Mouse (Mus musculus): ENCODE measurements around the gene Rassf7. TPM values are rescaled to one million over a fixed set of nuclear protein-coding genes. Genes with fewer than 3 reads are reported as not detected.
A peak's percentile ranks its signal among the peaks of the same experiment; 100 is the strongest.

Rassf7 gene
- 52.0 and 52.9 TPM in 2 replicates for polyA plus RNA-seq (2014; fragmentation: Nextera tagmentation; extraction: Ambion mirVana)

DNA sequence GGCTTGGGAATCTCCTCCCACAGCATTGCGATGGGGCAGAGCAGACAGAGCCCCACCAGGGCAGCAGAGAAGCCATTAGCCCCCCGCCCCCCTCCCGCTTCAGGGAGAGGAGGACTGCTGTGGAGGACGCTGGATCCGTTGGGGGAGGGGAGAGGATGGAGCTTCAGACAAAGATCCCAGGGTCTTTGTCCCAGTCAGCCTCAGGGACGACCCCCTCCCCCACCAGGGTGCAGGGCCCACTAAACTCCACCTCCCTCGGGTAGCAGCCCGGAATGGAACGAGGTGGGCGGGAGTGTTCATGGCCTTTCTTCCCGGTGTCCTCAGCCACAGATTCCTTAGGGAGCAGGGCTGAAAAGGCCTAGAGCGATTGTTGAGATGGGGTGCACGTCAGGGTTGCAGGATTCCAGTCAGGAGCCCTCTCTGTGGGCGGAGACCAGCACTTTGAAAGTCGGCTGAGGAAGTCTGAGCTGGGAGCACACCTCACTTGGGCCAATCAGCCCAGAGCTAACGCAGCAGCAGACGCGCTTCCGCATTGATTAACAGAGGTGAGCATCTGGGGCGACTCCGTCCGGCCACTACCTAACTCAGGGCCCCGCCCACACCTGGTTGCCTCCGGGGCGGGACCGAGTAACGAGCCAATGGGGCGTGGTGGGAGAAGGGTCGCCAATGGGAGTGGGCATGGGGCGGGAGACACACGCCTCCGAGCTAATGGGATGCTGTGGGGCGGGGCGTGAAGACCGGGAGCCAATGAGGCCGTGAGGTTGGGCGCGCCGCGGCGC is at the start of gene Rassf7:
Rassf7 (plus strand) TSS at position 760 of the 779 bp plus-strand sequence.
- Histone ChIP-seq H3K4me2 (replicated peaks; ENCODE audit: low read depth, low read length) (peak within 1 kb of the TSS; percentile 73), H3K9me3 (ENCODE audit: control insufficient read depth, low read length) (no peaks in the 10 kb centered on the region), H3K4me1 (ENCODE audit: control insufficient read depth, insufficient read depth, low read length) (peaks cover 23% of the 10 kb centered on the region), H3K36me3 (ENCODE audit: control insufficient read depth, insufficient read depth, low read length) (peaks cover 12% of the 10 kb centered on the region; the same call in 1 of the 2 replicates), H3K4me3 (ENCODE audit: low read length) (peak within 1 kb of the TSS; percentile 63), H3K9ac (ENCODE audit: low read depth, low read length) (peak within 1 kb of the TSS; percentile 67), H3K27me3 (ENCODE audit: control insufficient read depth, insufficient read depth, low read length) (no peaks in the 10 kb centered on the region), H3K27ac (ENCODE audit: low read depth, low read length) (peak within 1 kb of the TSS; percentile 98)
- 1% methylated on average over 41 of the region's 41 CpGs for WGBS
- peak; percentile 95 for ATAC-seq (ENCODE audit: low FRiP score, low TSS enrichment)

DNA sequence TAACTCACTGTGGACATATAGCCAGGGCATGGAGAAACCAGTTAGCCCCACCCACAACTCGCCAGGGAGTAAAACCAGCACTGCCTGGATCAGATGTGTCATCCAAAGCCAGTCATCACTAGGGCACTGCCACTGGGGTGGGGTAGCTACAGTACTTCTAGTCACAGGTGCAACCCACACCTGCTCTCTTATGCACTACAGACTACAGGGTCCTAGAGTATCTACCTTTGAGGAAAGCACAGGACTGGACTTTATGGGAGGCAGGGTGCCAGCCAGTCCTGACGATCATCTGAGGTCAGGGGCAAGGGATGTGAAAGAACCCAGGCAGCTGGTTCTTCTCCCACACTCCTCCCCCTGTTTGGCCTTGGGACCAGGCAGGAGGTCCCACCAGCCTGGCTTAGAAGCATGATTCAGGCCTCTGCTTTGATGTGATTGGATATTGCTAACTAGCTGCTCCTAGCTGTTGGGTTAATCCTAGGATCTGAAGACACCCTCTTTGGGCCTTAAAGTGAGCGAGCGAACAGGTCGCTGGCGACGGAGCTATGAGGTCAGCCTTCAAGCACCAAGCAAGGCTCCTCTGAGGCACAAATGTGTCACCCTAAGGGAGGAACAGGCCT is 47.7 kb upstream of the Rassf7 start:
- H3K36me3 ChIP-seq (ENCODE audit: control insufficient read depth, insufficient read depth, low read length), result peaks cover 20% of the 10 kb centered on the region
- H3K9ac ChIP-seq (ENCODE audit: low read depth, low read length), result peak overlapping the region; percentile 68
- H3K27me3 ChIP-seq (ENCODE audit: control insufficient read depth, insufficient read depth, low read length), result no peaks in the 10 kb centered on the region
- H3K4me1 ChIP-seq (ENCODE audit: control insufficient read depth, insufficient read depth, low read length), result peaks cover 13% of the 10 kb centered on the region
- H3K4me3 ChIP-seq (ENCODE audit: low read length), result peak overlapping the region; percentile 58
- H3K4me2 ChIP-seq (replicated peaks; ENCODE audit: low read depth, low read length), result peak overlapping the region; percentile 67
- peak overlapping the region; percentile 65 for H3K27ac ChIP-seq (ENCODE audit: low read depth, low read length)
- 11% methylated on average over 7 of the region's 7 CpGs for WGBS
- no peaks in the 10 kb centered on the region for H3K9me3 ChIP-seq (ENCODE audit: control insufficient read depth, low read length)
- ATAC-seq (ENCODE audit: low FRiP score, low TSS enrichment), result 0 out of 2 replicates have a peak, but pooled peaks have one; percentile 5

GRCm38 (mm10) chr7:141168518-141168953 is 47.1 kb upstream of the Rassf7 start:
- H3K27ac ChIP-seq (ENCODE audit: low read depth, low read length), result peak overlapping the region; percentile 65
- peaks cover 15% of the 10 kb centered on the region for H3K36me3 ChIP-seq (ENCODE audit: control insufficient read depth, insufficient read depth, low read length)
- H3K9ac ChIP-seq (ENCODE audit: low read depth, low read length), result peak overlapping the region; percentile 68
- ATAC-seq (ENCODE audit: low FRiP score, low TSS enrichment), result 0 out of 2 replicates have a peak, but pooled peaks have one; percentile 18
- H3K4me2 ChIP-seq (replicated peaks; ENCODE audit: low read depth, low read length), result peak overlapping the region; percentile 67
- no peaks in the 10 kb centered on the region for H3K9me3 ChIP-seq (ENCODE audit: control insufficient read depth, low read length)
- peak overlapping the region; percentile 58 for H3K4me3 ChIP-seq (ENCODE audit: low read length)
- WGBS, result under 1% methylated on average over 22 of the region's 22 CpGs
- H3K27me3 ChIP-seq (ENCODE audit: control insufficient read depth, insufficient read depth, low read length), result no peaks in the 10 kb centered on the region
- peaks cover 18% of the 10 kb centered on the region for H3K4me1 ChIP-seq (ENCODE audit: control insufficient read depth, insufficient read depth, low read length)

- H3K27me3 ChIP-seq (ENCODE audit: control insufficient read depth, insufficient read depth, low read length), result no peaks in the 10 kb centered on the region
- H3K4me3 ChIP-seq (ENCODE audit: low read length), result no peak overlapping the region
- H3K4me2 ChIP-seq (replicated peaks; ENCODE audit: low read depth, low read length), result no peak overlapping the region; the same call in 1 of the 2 replicates
- H3K9me3 ChIP-seq (ENCODE audit: control insufficient read depth, low read length), result no peaks in the 10 kb centered on the region
- no peak overlapping the region for H3K27ac ChIP-seq (ENCODE audit: low read depth, low read length)
- H3K4me1 ChIP-seq (ENCODE audit: control insufficient read depth, insufficient read depth, low read length), result peaks cover 18% of the 10 kb centered on the region
- peaks cover 11% of the 10 kb centered on the region; the same call in 1 of the 2 replicates for H3K36me3 ChIP-seq (ENCODE audit: control insufficient read depth, insufficient read depth, low read length)
- H3K9ac ChIP-seq (ENCODE audit: low read depth, low read length), result no peak overlapping the region
- no peak for ATAC-seq (ENCODE audit: low FRiP score, low TSS enrichment)
- 89% methylated on average over 1 of the region's 1 CpGs for WGBS
These were observed 46.4 kb upstream of the Rassf7 start for GRCm38 (mm10) chr7:141169300-141169699.

DNA sequence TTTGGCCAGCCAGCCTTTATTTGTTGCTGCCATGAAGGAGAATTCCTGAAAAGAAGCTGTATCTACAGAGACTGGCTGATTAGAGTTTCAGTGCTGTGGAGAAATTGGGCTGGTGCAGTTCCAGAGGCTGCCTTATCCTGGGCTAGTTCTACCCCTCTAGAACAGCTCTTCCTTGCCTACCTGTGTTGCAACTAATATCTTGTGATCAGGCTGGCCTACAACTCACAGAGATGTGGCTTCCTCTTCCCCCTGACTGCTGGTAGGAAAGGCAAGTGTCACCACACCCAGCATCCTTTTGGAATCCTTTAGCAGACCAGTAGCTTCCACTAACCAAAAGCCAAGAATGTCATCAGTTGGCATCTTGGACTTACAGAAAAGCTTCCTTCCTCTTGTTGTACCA is 45.8 kb upstream of the Rassf7 start:
- Histone ChIP-seq H3K9ac (ENCODE audit: low read depth, low read length) (no peak overlapping the region), H3K27ac (ENCODE audit: low read depth, low read length) (no peak overlapping the region), H3K9me3 (ENCODE audit: control insufficient read depth, low read length) (no peaks in the 10 kb centered on the region), H3K4me3 (ENCODE audit: low read length) (no peak overlapping the region), H3K27me3 (ENCODE audit: control insufficient read depth, insufficient read depth, low read length) (no peaks in the 10 kb centered on the region), H3K4me1 (ENCODE audit: control insufficient read depth, insufficient read depth, low read length) (peaks cover 18% of the 10 kb centered on the region), H3K4me2 (replicated peaks; ENCODE audit: low read depth, low read length) (no peak overlapping the region), H3K36me3 (ENCODE audit: control insufficient read depth, insufficient read depth, low read length) (peaks cover 6% of the 10 kb centered on the region; the same call in 1 of the 2 replicates)
- no peak for ATAC-seq (ENCODE audit: low FRiP score, low TSS enrichment)

DNA sequence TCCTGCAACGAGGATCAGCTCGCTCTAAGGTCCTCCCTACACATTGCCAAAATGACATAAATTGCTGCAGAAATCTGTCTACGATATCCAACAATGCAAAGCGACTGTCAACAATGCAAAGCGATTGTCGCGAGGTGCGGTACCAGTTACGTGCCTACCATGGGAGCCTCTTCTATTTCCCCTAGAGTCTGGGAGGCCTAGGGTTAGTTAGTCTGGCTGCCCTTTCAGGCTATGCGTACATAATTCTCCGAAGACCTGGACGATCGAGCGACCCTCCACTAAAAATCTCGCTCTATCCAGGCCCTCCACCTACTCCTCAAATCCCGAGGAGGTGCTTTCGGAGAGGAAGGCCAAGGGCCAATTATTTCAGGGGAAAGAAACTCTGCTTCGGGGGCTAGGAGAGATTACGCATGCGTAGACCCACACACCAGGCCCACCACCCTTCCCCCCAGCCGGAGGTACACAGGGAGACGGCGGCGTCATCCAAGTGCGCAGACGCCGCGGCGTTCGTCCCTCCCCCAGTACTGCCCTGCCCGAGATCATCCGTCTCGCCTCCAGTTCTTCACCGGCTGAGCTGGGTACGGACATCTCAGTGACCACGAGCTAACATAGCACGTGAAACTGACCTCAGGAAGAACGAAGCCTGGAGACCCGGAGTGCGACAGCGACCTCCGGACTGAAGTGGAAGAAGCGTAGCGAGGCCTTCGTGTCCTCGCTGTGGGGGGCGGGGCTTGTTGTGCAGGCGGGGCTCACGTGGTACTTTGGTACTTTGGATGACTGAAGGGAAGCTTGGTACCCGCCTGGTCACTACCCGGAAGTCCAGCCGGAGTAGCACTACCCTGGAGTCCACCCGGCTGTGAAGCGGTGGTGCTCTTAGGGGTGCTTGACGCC is 43.3 kb upstream of the Rassf7 start, which contains the start of gene Rnh1:
Rnh1 (minus strand) TSS at position 742 of the 891 bp plus-strand sequence.
- Histone ChIP-seq H3K4me3 (ENCODE audit: low read length) (peak within 1 kb of the TSS; percentile 50), H3K36me3 (ENCODE audit: control insufficient read depth, insufficient read depth, low read length) (no peaks in the 10 kb centered on the region), H3K9ac (ENCODE audit: low read depth, low read length) (peak within 1 kb of the TSS; percentile 75), H3K4me1 (ENCODE audit: control insufficient read depth, insufficient read depth, low read length) (peaks cover 18% of the 10 kb centered on the region), H3K27ac (ENCODE audit: low read depth, low read length) (peak within 1 kb of the TSS; percentile 93), H3K4me2 (replicated peaks; ENCODE audit: low read depth, low read length) (peak within 1 kb of the TSS; percentile 72), H3K27me3 (ENCODE audit: control insufficient read depth, insufficient read depth, low read length) (no peaks in the 10 kb centered on the region), H3K9me3 (ENCODE audit: control insufficient read depth, low read length) (no peaks in the 10 kb centered on the region)
- 4% methylated on average over 55 of the region's 55 CpGs for WGBS
- peak; percentile 97 for ATAC-seq (ENCODE audit: low FRiP score, low TSS enrichment)

- WGBS, result 80% methylated on average over 5 of the region's 5 CpGs
- H3K4me2 ChIP-seq (replicated peaks; ENCODE audit: low read depth, low read length), result peak overlapping the region; percentile 72
- H3K36me3 ChIP-seq (ENCODE audit: control insufficient read depth, insufficient read depth, low read length), result no peaks in the 10 kb centered on the region
- H3K27ac ChIP-seq (ENCODE audit: low read depth, low read length), result peak overlapping the region; percentile 93; the same call in 1 of the 2 replicates
- peak overlapping the region; percentile 50 for H3K4me3 ChIP-seq (ENCODE audit: low read length)
- peaks cover 10% of the 10 kb centered on the region; the same call in 1 of the 2 replicates for H3K4me1 ChIP-seq (ENCODE audit: control insufficient read depth, insufficient read depth, low read length)
- H3K9me3 ChIP-seq (ENCODE audit: control insufficient read depth, low read length), result no peaks in the 10 kb centered on the region
- no peaks in the 10 kb centered on the region for H3K27me3 ChIP-seq (ENCODE audit: control insufficient read depth, insufficient read depth, low read length)
- H3K9ac ChIP-seq (ENCODE audit: low read depth, low read length), result peak overlapping the region; percentile 75; the same call in 1 of the 2 replicates
- ATAC-seq (ENCODE audit: low FRiP score, low TSS enrichment), result no peak
These were observed 42.3 kb upstream of the Rassf7 start for GRCm38 (mm10) chr7:141173323-141173850.

DNA sequence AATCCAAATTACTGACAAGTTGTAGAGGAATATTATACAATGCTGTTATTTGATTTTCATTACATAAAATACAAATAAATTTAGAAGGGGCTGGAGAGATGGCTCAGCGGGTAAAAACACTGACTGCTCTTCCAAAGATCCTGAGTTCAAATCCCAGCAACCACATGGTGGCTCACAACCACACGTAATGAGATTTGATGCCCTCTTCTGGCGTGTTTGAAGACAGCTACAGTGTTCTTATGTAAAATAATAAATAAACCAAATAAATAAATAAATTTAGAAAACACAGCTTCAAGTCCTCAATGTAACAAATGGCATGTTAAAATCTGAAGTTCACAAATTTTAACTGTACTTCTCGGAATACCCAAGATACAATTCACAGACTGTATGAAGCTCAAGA is 40.6 kb upstream of the Rassf7 start:
- 89% methylated on average over 4 of the region's 4 CpGs for WGBS
- H3K27me3 ChIP-seq (ENCODE audit: control insufficient read depth, insufficient read depth, low read length), result no peaks in the 10 kb centered on the region
- no peak overlapping the region for H3K4me3 ChIP-seq (ENCODE audit: low read length)
- no peaks in the 10 kb centered on the region for H3K36me3 ChIP-seq (ENCODE audit: control insufficient read depth, insufficient read depth, low read length)
- peaks cover 5% of the 10 kb centered on the region; the same call in 1 of the 2 replicates for H3K4me1 ChIP-seq (ENCODE audit: control insufficient read depth, insufficient read depth, low read length)
- no peak overlapping the region for H3K9ac ChIP-seq (ENCODE audit: low read depth, low read length)
- no peak for ATAC-seq (ENCODE audit: low FRiP score, low TSS enrichment)
- H3K4me2 ChIP-seq (replicated peaks; ENCODE audit: low read depth, low read length), result no peak overlapping the region
- no peak overlapping the region for H3K27ac ChIP-seq (ENCODE audit: low read depth, low read length)
- H3K9me3 ChIP-seq (ENCODE audit: control insufficient read depth, low read length), result no peaks in the 10 kb centered on the region

Measured in kidney, embryonic 14.5 days (tissue).